Mouse (Mus musculus) erythroid progenitor cell, adult 5-6 weeks (primary cell): ENCODE data around the gene Inca1. TPM values are rescaled to one million over a fixed set of nuclear protein-coding genes. Genes with fewer than 3 reads are reported as not detected.

ENCODE experiments used
- ATAC-seq: replicated peaks from 2 replicates; pipeline ENCODE4 v1.8.0; 2016; ENCODE audit warnings: moderate number of reproducible peaks, mild to moderate bottlenecking, moderate TSS enrichment, inconsistent platforms; ENCODE audit not compliant: poor library complexity, low FRiP score, severe bottlenecking
- total RNA-seq, 2 experiments: library from RNA; stranded (forward) in 1 of 2; stranded (reverse) in 1 of 2; fragments of 150-400 nt in 1 of 2; fragments of 186-747, 209-891 nt in 1 of 2; gene quantifications; 2 replicates each; pipeline versions ENCODE4 v1.2.3 to v1.2.4; 2015 to 2017; ENCODE audit warnings: low replicate concordance in 2 of 2

Inca1 gene
- total RNA-seq, 2 experiments from 2014 or later, result not detected

DNA sequence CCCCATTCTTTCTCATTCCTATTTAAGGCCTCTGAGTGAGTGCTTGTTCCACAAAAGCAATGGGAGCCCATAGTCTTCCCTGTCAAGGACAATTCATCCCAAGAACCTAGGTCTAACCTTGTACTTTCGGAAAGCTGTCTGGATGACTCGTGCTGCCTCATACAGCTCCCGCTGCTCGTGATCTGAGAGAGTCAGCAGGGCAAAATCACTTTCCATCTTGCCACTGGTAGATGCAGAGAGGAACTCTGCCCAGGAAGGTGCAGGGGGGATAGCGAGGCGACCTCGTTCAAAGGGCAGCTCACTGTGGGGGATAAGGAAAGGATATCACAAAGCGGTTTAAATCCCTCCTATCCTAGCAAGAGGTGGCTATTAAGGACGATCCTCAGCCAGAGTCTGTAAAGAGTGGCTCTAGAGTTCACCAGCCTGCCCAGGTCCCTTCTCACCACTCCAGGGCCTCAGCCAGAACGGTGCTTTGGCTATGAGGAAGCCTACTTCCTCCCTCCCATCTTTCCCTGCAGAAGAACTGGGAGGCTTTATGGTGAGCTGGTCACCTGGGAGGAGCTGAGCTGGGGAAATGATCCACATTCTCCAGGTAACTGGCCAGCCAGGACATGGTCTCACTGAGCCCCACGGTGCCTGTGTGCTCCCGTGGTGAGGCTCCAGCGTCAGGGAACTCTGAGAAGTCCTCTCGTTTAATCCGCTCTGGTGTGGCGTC lies 28.5 kb downstream of the Inca1 start:
- ATAC-seq, result no peak

DNA sequence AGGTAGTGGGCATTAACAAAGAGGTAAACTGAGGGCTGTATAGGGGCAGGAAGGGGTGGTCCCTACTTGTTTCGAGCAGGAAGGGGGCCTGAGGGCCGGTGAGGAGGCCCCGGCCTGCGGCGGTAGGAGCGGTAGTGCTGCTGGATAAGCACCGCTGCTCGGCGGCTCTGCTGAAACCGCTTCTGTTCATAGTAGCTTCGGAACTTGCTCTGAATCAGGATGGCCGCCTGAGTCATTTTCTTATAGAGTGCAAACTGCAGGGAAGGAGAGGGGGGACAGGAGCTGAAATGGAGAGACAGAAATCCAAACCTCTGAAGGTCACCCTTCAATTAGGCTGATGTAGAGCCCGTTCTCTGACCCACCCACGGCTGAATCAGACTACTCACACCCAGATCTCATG lies 29.5 kb downstream of the Inca1 start:
- ATAC-seq, result no peak

- ATAC-seq, result peak; percentile 7
Observed at GRCm38 (mm10) chr11:70669582-70670345, 30.2 kb downstream of the Inca1 start.

DNA sequence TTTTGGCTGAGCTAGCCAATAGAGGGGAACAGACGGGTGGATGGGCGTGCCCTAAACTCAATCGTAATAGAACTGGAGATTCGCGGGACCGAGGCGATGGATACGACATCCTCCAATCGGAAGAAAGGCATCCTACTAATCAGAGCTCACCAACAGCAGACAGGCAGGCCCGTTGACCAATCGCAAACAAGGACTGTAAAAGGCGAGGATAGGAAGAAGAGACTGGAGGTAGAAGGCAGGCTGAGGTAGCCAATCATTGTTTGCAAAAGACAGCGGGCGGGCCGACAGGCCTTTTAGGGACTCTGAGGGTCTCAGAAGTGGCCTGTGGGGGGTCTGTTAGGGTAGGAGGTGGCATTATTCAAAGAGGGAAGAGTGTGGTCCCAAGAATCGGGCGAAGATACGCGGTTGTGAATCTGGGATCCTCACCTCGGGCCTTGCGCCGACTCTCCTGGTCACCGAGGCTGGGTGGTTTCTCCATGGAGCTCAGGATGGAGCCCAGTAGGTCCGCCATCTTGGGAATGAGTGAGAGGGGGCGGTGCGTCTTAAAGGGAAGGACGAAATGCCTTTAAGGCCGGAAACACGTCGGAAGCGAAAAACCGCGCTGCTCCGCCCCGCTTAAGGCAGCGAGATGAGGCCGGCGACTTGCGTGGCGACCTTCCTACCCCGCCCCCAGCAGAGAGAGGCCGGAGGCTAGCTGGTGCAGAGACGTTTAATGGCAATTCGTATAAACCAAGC lies 31.0 kb downstream of the Inca1 start, which contains the start of gene Spag7:
Gene Spag7, minus strand, starts transcription at position 646 of the 735 bp plus-strand sequence.
- ATAC-seq, result peak; percentile 86

DNA sequence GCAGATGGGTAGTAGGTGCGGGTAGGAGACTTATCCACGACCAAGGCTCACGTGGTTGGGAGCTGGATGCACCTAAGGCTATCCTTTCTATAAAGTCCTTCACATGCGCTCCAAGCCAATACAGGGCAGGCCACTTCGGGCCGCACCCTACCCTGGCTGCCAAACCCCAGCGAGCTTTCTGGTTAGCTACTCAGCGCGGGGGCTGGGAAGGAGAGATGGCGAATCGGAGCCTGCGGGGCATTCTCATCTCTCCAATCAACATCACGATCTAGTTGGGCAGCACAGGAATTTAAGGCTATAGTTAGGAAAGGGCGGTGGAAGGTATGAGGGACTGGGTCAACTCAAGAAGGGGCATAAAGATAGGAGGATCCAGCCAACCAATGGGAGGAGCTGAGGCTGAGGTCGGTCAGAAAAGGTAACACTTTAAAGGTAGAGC lies 31.6 kb downstream of the Inca1 start:
- peak; percentile 52 for ATAC-seq

- no peak for ATAC-seq
Observed at GRCm38 (mm10) chr11:70667271-70668150, 32.4 kb downstream of the Inca1 start.

DNA sequence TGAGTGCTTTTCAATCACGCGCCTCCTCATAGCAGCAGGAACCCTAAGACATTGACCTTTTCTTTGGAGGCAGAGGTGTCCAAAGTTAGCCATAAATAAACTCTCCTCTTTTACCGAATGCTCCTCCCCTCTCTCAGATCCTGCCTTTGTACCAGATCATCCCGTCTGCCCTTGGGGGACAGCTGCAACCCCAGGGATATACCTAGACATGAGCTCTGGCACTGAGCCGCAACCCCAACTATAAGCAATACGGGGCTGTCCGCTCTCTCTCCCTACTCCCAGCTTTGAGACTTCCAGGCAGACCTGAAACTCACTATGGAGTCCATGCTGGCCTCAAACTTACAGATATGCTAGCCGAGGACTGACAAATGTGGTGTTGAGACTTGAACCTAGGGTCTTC lies 33.3 kb downstream of the Inca1 start:
- no peak for ATAC-seq

- no peak for ATAC-seq
Observed at GRCm38 (mm10) chr11:70664741-70665140, 35.2 kb downstream of the Inca1 start.

- no peak for ATAC-seq
Observed at GRCm38 (mm10) chr11:70663957-70664356, 36.0 kb downstream of the Inca1 start.

DNA sequence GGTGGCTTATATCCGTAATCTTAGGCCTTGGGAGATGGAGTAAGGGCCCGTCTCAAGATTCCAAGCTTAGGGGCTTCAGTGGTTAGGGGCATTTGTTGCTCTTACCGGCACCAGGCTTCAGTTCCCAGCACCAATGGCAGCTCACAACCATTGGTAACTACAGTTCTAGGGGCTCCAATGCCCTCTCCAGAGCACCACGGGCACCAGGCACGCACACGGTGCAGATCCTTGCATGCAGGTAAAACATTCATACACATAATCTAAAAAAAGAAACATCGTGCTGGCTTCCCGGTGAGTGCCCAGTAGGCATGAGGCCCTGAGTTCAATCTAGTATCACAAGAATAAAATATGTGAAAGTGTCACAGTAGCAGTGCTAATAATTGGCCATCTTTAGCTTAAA lies 36.9 kb downstream of the Inca1 start:
- ATAC-seq, result no peak

DNA sequence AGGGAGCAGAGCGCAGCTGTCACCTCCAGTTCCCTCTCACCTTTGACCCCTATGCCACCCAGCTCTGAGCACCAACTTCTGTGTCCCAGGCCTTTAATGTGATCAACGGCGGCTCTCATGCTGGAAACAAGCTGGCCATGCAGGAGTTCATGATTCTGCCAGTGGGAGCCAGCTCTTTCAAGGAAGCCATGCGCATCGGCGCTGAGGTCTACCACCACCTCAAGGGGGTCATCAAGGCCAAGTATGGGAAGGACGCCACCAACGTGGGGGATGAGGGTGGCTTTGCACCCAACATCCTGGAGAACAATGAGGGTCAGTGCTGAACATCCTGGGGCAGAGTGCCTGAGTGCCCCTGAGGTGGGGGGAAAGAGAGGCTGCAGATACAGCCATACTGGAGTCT lies 39.4 kb downstream of the Inca1 start:
- no peak for ATAC-seq

- no peak for ATAC-seq
Observed at GRCm38 (mm10) chr11:70658942-70659341, 41.0 kb downstream of the Inca1 start.

DNA sequence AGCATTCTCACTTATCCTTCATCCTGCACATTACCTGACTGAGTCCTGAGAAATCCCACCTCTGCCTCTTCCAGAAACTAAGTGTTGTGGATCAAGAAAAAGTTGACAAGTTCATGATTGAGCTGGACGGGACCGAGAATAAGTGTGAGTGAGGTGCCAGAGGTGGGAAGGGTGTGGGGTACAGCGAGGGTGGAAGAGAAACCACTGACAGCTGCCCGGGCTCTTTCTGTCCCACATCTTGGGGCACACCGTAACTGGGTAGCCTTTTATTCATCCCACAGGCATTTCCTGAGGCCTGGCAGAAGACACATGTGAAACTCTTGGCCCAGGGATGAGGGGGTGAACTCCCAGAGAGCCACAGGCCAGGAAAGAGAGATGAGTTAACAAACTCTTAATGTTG lies 41.4 kb downstream of the Inca1 start:
- ATAC-seq, result no peak

- no peak for ATAC-seq
Observed at GRCm38 (mm10) chr11:70657991-70658390, 42.0 kb downstream of the Inca1 start.

DNA sequence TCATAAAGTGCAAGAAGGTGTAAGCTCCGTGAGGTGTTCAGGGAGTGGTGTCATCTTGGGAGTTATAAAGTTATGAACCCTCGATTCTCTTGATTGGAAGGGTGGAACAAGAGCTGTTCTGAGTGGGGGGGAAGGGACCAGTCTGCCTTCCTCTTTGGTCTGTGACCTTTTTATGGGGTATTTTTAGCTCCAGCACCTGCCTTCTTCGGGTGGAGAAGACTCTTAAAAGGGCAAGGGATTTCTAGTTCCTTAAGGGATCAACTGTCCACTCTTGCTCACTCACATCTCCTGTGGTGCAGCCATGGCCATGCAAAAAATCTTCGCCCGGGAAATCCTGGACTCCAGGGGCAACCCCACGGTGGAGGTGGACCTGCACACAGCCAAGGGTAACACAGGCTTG lies 42.4 kb downstream of the Inca1 start:
- no peak for ATAC-seq

- no peak for ATAC-seq
Observed at GRCm38 (mm10) chr11:70656964-70657363, 43.0 kb downstream of the Inca1 start, which contains the start of gene Eno3. Gene Eno3, plus strand, starts transcription at chr11:70657202.

- ATAC-seq, result no peak
Observed at GRCm38 (mm10) chr11:70656456-70656927, 43.5 kb downstream of the Inca1 start.

- ATAC-seq, result no peak
Observed at GRCm38 (mm10) chr11:70655571-70656455, 44.1 kb downstream of the Inca1 start.
